Comparison of ENCODE assay signal across 20 mouse cellular contexts in the genomic region with DNA sequence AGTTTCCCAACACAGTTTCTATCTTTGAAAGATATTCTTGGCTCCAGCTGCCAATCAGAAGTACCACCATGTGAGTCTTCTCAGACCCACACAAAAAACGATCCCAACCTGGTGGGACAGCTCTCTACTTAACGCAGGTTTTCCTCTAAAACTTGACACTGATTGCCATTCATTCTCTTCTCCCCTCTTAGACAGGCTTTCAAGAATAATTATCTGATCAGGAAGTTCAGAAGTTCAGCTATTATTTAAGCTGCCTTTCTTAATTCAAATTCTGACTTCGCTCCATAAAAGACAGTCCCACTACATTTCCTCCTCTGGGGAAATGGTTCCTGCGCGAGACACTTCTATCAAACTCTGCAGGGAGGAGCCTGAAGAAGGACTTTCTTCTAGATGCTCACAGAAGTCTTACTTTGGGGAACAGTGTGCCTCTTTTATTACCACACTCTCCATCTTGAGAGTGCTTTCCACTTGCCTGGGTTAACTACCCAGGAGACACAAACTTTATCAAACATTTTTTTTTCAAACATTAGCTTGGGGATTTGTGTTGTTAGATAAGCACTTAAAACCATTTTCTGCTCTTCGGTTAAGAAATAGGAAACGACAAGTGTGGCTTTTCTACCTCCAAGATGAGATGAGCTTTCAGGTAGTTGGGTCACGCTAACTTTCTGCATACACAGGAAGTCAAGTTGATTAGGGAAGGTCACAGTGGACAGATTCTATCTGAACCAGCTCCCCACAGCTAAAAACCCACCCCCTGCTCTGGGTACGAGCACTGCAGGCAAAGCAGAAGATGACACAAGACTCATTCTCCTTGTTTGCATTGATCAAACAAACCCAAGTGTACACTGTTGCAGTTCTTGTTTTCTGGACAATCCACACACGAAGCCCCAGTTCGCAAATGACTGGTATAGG. TPM values are rescaled to one million over a fixed set of nuclear protein-coding genes. Genes with fewer than 3 reads are reported as not detected.
DNase-seq lines count a peak whose midpoint lies in the region; ATAC-seq lines count a peak whose summit lies in the region.
"Had no signal": no experiment of that assay in that cellular context is flagged by ENCODE, and none has a peak within 500 bp of the region (broad histone marks: within the 10 kb centered on the region; RNA-seq: fewer than 3 reads in every experiment).

No protein-coding gene starts in this region.

- peak; percentile 58 for DNase-seq in CD4-positive helper T cell, adult 2 months (ENCODE audit: low read depth, low spot score)
- peak; percentile 42 for DNase-seq in CD4-positive, CD25-positive, alpha-beta regulatory T cell, adult 2 months (ENCODE audit: low read depth, low spot score)
- DNase-seq in layer of hippocampus, postnatal 36 days, result no peak
- no peak for DNase-seq in heart, postnatal 4 days
- DNase-seq in cerebellum, adult 8-10 months, result no peak
- DNase-seq: adrenal gland, adult 8-10 months; B cell, adult 2 months; cerebellum, adult 9-10 months; cerebellum, postnatal 36 days; heart, postnatal 10 days; kidney, adult 8-10 months; kidney, postnatal 10 days; layer of hippocampus, adult 9-11 months; lung, embryonic 14.5 days; lung, postnatal 14 days had no signal

- peak; percentile 41 for ATAC-seq in common myeloid progenitor, adult 5-6 weeks (replicated peaks; ENCODE audit: low read depth, poor library complexity, severe bottlenecking)
- peak; percentile 3; the same call in 1 of the 2 replicates for ATAC-seq in megakaryocyte progenitor cell, adult 5-6 weeks (replicated peaks; ENCODE audit: poor library complexity)
- ATAC-seq: intestine, embryonic 15.5 days; midbrain, embryonic 16.5 days had no signal

RNA-seq across cellular contexts. Expression of gene St6galnac5, which starts 30.2 kb away (rescaled TPM):
- not detected in 2 replicates for total RNA-seq in common myeloid progenitor, adult 5-6 weeks (2017)
- total RNA-seq in megakaryocyte progenitor cell, adult 5-6 weeks (2015), result not detected in 2 replicates
- total RNA-seq in megakaryocyte progenitor cell, adult 5-6 weeks (2017), result 0.08 TPM in 1 of 2 replicates, not detected in the other
- total RNA-seq in layer of hippocampus, postnatal 36 days (2021), result 100 to 1,000 TPM; 129 to 131 TPM
- under 1 TPM in 1 of 2 experiments, not detected in 1; 0.05 TPM for total RNA-seq in heart, postnatal 4 days (2021)
- total RNA-seq: heart, postnatal 10 days; liver, adult 2 months had no signal

Comparison
In these comparisons a context has a peak if more than half of its experiments do, and no peak if none do; other contexts are left out.
1. DNase-seq: peak in CD4-positive helper T cell, adult 2 months (single experiment) and CD4-positive, CD25-positive, alpha-beta regulatory T cell, adult 2 months (single experiment); none in layer of hippocampus, postnatal 36 days (0 of 2), heart, postnatal 4 days (single experiment) and cerebellum, adult 8-10 months (single experiment).
2. RNA of gene St6galnac5, which starts 30.2 kb away (total RNA-seq): 129 to 131 TPM in layer of hippocampus, postnatal 36 days; 0.08 TPM in megakaryocyte progenitor cell, adult 5-6 weeks, 0.05 TPM in heart, postnatal 4 days and not detected in common myeloid progenitor, adult 5-6 weeks; every median in the first group is over 100 times any median in the second.